Mouse (Mus musculus) spleen, postnatal 36 days (tissue): ENCODE measurements around the gene Exoc3l2.
"Not testable (repeated sequence)": the region's sequence is repeated elsewhere in the genome, so short reads cannot be mapped to it uniquely, and the experiment has no call there.

ENCODE experiments used
- DNase-seq, 2 experiments: peaks; one replicate each; pipeline ENCODE4 v3.0.0; 2022; ENCODE audit warnings: low spot score in 2 of 2, mixed read lengths in 1 of 2

Exoc3l2 gene

DNA sequence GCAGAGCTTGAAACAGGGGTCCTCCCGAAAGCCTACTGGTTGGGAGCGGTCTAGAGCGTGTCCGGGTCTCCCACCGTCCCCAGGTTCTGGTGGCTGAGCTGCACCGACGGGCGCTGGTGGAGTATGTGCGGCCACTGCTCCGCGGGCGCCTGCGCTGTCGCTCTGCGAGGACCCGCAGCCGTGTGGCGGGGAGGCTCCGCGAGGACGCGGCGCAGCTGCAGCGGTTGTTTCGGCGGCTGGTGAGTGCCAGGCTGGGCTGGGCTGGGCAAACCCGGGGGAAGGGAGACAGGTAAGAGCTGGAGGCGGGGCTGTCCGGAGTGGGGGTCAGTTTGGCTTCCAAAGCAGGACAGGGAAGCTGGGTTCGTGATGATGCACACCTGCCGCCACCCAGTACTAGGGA, 26.4 kb downstream of the Exoc3l2 start:
- DNase-seq = no peak

DNA sequence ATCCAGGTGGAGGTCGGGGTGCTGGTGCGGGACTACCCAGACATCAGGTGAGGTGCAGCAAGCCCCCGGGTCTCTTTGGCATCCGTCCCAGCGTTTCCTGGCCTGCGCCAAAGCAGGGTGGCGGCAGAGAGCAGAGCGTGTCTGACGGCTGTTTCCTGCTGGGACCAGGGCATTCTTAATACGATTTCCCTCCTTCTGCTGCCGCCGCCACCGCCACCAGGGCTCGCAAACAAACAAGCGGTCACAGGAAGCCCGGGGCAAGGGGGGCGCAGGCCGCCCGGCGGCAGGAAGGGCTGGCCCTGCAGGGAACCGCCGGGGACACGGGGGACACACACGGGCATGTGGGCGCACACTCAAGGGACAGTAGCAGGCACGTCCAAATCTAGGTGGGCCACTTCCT, 28.6 kb downstream of the Exoc3l2 start:
- peak in 1 of 2 experiments; percentile 22 for DNase-seq

DNA sequence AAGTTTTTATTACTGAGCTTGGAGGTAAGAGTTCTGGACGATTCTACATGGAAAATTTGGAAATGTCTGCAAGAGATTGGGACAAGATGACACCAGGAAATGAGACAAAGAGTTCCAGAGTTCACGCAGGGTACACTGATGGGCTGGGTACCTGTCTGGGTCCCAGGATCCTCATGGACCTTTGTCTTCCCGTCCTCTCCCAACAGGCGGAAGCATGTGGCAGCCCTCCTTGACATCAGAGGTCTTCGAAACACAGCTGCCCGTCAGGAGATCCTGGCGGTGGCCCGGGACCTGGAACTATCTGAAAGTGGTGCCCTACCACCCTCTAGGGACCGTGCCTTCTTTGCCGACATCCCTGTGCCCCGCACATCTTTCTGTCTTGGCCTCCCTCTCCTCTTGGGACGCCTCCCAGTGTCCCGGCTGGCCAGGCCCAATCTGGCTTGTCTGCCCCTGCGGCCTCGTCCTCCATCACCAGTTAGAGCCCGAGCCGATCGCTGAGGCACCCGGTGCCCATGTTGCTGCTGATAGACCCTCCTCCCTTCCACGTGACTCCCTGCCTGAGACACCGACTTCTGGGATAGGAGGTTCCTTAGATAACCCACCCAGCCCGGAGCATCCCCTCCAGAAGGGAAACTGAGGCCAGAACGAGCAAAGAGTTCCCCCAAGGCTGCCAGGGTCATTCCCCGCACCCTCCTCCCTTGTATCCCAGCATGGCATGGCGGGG, 31.8 kb downstream of the Exoc3l2 start:
- no peak for DNase-seq

DNA sequence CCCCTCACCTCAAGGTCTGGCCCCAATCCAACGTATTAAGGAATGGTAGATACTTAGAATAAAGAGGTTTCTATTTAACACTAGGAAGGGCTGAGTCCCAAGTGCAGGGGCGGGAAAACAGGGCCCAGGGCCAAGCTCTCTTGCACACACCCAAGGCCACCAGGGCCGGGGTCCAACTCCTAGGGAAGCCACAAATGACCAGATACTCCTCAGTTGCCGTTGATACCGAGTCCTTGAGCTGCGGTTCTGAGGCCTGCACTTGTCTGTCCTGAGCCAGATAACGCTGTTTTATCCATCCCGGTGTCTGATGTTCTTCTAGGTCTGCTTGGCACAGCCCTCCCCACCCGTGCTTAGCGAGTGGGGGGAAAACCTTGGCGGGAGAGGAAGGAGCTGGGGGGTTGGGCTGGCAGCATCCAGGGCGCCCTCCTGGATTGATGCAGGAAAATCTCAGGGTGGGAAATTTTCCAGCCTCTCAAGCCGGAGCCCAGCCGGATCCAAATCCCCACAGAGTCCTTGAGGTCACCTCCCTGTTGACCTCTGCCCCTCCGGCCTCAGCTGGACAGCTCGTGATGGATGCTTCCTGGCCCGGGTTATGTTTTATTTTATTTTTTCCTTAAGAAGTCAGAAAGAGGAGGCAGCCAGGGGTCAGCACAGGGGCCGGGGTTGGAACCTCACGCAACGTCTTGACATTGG, 32.5 kb downstream of the Exoc3l2 start:
- no peak for DNase-seq

DNA sequence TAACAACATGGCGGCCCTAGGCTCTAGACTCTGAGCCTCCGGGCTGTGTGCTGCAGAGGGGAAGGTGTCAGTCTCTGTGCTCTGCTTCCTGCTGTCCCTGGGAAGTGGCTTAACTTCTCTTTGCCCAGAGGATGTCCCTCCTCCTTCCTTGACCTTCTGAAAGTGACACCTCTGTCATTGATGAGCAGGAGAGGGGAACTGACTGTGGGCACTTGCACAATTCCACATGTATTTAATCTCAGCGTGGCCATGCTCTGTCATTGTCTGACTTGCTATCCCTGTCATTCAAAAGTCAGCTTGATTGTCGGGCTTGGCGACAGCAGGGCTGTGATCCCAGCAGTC, 33.1 kb downstream of the Exoc3l2 start:
- DNase-seq = no peak

DNA sequence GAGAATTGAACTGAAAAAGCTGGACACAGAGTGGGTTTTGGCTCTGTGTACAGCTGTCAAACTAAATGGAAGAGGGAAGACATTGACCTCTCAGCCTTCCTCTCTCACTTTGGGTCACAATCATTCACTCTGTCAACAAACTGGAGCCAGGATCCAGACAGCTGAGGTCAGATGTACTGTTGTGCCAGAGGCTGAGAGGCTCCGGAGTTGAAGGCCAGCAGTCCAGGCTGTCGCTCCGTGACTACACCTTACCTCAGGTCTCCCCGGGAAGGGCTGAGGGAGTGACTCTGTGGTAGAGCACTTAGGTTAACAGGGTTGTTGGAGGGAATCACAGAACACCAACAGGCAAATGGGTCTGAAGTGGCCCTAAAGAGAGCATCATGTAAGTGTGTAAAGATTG, 35.2 kb downstream of the Exoc3l2 start:
- no peak for DNase-seq

DNA sequence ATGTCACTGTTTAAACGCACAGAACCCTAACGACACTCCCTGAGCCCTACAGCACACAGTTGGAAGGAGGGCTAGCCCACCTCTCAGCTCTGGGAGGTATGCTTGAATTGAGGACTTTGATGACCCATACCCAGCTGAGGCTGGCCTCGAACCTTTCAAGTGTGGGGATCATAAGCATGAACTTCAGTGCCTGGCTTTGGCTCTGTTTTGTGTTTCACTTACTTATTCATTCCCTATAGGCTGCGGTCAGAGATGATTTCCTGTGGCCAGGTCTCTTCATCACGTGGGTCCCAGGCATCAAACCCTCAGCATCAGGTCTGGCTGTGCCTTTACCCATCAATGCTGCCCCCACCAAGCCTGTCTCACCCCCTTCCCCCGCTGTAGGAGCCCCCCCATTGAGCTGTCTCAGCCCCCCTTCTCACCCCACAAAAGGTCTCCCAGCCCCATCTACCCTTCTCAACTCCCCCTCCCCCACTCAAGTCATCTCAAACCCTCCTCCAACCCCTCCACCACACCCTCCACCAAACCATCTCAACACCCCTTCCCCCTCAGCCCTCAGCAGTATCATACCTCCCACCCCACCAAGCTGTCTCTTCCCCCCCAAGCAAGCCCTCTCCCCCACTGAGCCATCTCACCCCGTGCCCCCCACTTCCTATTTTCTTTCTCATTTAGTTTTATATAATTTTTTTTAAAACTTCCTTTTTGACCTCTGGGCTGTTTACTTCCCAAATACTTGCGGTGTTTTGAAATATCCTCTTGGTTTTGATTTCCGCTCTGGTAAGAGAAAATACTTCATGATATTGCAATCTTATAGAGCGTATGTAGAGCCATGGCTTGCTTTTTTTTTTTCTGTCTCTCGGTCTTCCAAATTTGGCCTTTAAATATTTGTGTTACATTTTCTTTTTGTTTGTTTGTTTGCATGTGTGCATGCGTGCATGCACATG, 37.6 kb downstream of the Exoc3l2 start:
- DNase-seq = no peak

DNA sequence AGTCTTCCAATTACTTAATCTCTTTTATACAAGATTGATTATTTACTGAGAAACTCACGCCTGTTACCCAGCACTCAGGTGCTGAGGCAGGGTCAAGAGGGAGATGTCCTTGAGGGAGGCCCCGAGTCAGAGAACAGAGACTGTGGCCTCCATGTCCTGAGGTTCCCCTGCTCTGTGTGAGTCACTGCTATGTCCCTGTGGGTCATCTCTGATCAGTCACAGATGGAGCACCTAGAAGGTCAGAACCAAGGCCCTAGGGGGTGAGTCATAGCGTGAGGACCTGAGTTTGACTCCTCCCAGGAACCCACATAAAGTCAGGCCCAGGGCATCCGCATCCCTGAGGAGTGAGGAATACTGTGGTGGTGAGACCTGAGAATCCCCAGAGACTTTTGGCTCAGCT, 38.5 kb downstream of the Exoc3l2 start:
- DNase-seq = no peak

DNA sequence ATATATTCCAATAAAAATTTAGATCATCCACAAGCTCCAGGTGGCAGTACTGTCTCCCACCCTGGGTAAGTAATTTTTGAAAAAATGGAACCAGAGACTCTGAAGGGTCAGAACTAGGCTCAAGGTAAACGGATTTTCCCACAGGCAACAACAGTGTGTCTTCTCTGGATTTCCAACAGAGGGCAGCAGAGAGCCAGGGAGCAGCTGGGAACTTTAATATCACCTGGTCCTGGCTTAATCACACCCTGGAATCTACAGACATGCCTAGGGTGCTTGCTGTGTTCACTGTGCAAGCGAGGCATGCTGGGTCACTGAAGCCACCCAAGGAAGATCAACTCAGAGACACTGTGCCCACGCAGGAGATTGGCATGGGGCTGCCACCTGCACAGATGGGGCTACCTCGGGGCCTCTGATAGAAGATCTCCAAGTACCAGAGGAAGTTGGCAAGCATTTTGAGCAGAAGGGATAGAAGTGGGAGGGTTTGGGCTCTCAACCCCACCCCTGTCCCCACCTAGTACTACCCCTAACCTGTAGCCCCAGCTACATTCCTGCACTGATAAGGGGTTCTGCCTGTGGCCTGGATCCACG, 40.4 kb downstream of the Exoc3l2 start:
- DNase-seq = peak; percentile 40 to 56

DNA sequence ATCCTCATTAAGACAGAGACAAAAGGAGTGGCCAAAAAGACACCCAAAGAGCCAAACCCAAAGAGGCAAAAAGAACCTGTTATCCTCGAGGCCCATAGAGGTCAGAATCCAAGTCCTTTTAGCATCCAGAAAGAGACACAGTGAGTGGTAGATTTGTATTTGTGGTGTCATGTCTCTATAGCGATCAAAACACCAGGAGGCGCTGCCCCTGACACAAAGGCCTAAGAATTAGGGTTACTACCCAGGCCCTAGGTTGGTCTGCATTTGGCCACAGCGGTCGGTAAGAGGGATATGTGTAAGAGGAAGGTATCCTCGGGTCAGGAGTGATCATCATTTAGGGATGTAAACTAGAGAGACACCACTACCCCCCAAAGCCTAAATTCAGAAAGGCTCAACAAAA, 43.2 kb downstream of the Exoc3l2 start:
- DNase-seq = no peak

DNA sequence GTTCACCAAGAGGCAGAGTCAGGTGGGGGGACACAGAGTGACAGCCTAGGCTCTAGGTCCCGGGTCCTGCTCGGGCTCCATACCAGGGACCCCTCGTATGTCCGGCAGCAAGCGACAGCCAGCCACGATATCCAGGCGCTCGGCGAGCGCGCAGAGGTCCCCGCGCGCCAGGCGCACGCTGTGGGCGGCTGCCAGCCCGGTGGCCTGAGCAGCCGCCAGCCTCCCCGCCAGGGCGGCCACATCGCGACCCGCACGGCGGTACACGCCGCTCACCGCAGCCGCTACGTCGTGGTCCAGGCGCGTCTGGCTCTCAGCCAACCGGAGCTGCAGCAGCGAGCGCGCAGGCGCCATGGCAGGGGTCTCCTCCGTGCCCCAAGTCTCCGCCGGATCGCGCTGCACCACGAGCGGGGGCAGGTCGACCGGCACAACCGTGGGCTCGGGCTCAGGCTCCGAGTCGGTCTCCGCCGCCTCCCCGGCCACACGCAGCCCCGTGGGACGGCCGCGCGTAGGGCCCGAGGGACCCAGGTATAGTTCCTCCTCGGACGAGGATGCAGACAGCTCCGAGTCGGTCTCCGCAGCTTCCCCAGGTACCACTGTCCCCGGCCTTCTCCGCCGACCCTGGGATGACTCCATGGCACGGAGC, 44.0 kb downstream of the Exoc3l2 start:
- DNase-seq = peak; percentile 40 to 45

DNA sequence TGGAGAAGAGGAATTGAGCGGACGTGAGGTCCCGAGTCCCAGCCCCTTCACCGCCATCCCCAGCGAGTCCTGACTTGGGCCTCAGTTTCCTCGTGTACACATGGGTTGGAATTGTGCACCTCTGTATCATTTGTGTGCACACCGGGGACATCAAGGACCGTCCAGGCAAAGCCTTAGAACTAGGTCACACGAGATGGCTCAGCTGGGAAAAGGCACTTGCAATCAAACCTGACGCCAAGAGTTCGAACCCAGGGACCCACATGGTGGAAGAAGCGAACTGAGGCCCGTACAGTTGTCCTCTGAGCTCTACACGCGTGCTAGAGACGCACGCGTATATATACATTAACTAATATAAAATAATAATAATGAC, 44.5 kb downstream of the Exoc3l2 start:
- DNase-seq = no peak

DNA sequence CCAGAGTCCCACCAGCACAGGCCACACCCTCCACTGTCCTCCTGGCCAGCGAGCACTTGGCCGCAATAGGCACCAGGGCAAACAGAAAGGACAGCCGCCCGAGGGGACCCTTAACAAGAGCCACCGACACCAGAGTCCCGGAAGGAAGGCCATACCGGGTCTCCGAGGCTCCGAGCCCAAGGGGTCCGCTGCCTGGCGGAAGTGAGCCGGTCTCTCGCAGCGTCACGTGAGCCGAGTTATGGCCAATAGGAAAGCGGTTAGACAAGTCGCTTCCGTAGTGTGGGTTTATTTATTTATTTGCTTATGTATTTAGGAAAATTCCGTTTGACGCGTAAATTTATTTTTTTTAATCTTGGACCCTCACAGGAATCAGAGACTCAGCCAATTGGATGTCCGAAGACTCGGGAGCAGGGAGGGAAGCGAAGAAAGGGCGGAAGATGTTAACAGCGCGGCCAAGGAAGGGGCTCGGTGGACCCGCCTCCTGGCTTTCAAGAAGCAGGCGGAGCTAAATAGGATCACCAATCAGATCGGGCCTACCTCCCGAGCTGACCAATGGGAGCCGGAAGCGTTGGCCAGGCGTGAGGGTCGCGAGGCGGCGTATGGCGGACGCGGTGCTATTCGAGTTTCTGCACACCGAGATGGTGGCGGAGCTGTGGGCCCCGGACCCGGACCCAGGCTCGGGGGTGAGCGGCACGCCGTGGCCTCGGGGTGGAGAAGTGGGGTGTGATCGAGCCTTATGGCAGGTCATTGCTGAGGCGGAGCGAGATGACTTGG, 45.2 kb downstream of the Exoc3l2 start, which contains the start of the genes Bloc1s3 and Trappc6a:
Gene Bloc1s3, minus strand, starts transcription at position 218 of the 774 bp plus-strand sequence.
Gene Trappc6a, plus strand, starts transcription at position 246 of the 774 bp plus-strand sequence.
- peak; percentile 91 to 92 for DNase-seq

DNA sequence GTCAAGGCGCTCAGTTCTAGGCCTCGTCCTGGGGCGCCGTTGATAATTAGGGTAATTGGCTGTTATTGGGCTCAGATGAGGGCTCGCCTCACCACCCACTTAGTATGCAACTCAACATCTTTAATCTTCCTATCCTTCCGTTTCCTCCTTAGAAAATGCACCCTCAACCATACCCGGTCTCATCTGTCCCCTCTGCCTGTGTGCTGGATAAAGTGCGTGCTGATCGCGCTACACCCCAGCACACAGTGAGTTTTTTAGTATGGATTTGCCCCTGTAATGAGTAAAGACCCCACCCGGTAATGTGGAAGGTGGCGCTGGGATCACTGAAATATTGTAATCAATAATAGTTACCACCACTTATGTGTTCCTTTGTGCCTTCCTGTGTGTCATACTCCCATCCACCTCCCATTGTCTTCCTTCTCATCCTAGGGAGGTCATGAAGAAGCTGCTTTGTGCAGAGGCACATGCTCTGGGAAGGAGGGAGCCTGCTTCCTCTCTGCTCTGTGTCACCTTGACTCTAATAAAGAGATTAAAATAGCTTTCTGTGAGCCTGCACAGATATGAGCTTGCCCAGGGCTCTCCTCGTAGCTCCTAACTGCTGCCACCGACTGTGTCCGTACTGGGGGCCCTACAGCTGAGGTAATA, 45.9 kb downstream of the Exoc3l2 start:
- no peak for DNase-seq

DNA sequence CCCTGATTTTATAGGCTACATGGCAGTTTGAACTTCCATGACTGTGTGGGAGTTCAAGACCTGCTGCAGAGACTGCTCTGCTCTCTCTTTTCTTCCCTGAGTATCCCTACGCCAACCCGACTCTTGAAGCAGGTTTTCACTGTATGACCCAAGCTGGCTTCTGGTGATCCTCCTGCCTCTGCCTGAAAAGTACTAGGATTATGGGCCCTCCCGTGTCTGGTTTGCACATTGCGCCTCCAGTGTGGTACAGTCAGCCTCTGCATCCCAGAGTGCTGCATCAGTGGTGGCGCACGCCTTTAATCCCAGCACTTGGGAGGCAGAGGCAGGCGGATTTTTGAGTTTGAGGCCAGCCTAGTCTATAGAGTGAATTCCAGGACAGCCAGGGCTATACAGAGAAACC, 46.7 kb downstream of the Exoc3l2 start:
- DNase-seq = no peak

DNA sequence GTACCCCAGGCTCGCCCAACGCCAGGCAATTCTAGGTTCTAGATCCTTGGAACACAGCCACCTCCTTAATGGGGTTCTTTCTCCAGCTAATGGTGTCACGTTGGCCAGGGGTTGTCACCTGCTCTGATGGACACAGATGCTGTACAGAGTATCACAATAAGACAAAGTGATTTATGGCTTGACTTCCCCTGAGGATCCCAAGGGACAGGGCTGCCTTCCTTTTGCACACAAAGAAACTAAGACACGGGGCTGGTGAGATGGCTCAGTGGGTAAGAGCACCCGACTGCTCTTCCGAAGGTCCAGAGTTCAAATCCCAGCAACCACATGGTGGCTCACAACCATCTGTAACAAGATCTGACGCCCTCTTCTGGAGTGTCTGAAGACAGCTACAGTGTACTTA, 48.8 kb downstream of the Exoc3l2 start:
- DNase-seq = not testable (repeated sequence)

DNA sequence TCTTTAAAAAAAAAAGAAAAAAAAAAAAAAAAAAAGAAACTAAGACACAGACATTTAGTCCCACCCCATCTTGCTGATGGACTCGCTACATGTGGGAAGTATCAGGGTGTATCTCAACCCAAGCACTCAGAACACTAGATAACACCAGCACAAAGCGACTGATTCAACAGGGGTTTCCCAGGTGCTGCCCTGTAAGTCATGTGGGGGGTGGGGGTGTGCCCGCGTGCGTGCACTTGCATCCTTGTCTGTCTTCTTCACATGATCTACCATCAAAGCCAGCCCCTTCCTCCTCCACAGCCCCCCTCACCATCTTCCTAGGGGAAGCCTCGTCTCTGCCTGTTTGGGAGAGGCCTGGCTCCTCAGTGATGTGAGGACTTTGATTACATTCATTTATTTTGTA, 49.2 kb downstream of the Exoc3l2 start:
- DNase-seq = no peak

DNA sequence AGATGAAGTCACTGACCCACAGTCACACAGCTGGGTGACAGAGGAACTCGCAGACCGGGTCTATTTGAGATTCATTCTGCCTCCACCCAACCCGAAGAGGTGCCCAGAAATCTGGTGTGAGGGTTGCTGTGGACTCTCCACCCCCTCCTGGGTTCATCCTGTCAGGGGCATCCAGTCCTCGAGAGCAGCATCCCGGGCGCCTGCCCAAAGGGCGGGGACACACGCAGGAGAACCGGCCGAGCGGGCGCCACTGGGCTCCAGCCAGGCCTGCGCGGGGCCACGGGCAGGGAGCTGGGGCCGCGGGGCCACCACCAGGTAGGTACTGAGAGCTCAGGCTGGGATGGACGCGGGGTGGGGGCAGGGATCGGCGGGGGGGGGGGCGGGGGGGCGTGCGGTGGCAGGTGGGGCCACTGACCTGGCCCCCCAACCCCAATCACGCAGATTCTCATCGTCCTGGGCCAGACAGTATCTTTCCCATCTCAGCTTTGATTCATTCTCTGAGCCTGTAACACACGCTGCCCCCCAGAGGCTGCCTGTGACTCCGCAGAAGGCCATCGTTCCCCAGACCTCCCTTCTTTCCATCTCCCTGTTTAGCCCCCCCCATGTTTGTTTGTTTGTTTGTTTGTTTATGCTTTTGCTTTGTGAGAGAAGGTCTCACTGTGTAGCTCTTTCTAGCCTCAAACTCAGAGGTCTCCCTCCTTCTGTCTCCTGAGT, 54.7 kb downstream of the Exoc3l2 start, which contains the start of gene Nkpd1:
Gene Nkpd1, plus strand, starts transcription at position 187 of the 714 bp plus-strand sequence.
- peak in 1 of 2 experiments; percentile 24 for DNase-seq

DNA sequence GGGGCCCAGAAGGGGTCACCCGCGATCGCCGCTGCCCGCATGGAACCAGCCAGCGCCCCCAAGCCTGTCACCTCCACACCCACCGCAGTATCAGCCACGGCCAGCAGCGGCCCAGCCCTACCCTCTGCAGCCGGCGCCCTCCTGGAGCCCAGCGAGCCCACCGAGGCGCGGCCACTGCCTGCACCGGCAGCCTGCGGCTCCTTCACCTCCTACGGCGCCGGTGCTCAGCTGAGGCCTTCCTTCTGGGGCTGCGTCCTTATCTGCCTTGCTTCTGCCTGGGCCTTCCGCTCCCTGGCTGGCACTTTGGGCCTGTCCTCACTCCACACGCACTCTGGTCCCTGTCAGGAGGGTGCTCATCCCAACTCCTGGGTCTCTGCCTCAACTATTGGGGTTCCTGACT, 56.9 kb downstream of the Exoc3l2 start:
- no peak for DNase-seq
